Mouse (Mus musculus): Measurements from ENCODE around the gene Hc. TPM values are rescaled to one million over a fixed set of nuclear protein-coding genes. Genes with fewer than 3 reads are reported as not detected.

Hc gene
- total RNA-seq (2023) = 1.4 and 1.5 TPM in 2 replicates

GRCm38 (mm10) chr2:35061338-35061737, at the start of gene Hc:
TSS of gene Hc (minus strand) at chr2:35061438.

DNA sequence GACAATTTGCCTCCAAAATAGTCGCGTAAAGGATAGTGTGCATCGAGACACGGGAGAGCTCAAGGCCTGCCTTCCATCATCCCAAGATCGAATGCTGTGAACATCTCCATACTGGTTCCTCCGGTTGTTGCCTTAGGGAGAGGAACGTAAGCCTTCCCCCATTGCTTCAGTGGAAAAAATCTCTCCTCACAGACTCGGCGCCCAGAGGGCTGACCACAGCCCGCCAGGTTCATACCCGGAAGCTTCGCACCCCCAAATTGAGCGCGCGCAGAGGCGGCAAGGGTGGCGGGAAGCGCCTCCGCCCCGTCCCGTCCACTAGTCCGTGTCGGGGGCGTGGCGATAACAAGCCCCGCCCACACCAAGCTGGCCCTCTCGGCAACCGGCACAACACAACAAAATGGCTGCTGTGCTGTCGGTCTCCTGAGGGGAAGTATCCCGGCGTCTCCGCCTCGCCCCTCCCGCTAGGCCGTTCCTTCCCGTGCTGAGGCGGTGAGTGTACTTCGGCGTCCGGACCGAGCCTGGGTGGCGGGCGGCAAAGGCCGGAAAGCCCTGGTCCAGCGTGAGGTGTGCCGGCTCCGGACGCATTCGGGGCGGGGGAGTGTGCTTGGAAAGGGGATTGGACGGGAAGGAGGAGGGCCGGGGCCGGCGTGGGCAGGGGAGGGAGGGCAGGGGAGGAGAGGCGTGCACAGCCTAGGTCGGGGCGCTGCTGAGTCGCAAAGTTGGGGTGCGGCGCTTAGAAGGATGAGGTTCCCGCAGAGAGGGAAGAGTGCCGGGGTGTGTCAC, 48.1 kb upstream of the Hc start, which contains the start of gene Cntrl:
Gene Cntrl, plus strand, starts transcription at position 352 of the 783 bp plus-strand sequence.

DNA sequence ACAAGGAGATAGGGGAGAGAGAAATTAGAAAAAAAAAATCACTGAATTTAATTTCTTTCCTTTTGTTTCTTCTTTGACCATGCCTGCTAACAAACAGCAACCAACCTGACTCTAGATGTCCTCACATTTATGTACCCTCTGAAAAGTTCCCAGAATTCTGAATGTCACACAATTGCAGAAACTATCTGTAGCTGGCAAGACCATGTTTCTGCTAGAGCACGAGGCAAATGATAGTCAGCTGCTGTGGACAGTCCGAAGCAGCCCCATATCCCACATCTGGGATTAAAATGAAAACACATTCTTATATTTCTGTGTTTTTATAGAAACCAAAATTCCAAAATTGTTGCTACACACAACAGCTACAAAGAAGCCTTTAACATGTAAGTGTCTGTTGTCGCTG, 40.2 kb upstream of the Hc start, which contains the start of gene AI182371:
Gene AI182371, minus strand, starts transcription at position 101 of the 400 bp plus-strand sequence.

GRCm38 (mm10) chr2:34961481-34962036, 99.7 kb downstream of the Hc start, which contains the start of gene Traf1:
TSS of gene Traf1 (minus strand) at chr2:34961772.

Other genes starting within 250 kb of the Hc start
- gene Fbxw2, start 235.1 kb downstream of the Hc start, total RNA-seq (2023) = 126 and 150 TPM in 2 replicates
- not detected in 2 replicates for gene Gm34653, start 228.4 kb downstream of the Hc start, total RNA-seq (2023)
- gene Cutal, start 187.0 kb downstream of the Hc start, total RNA-seq (2023) = not detected in 2 replicates
- 11.6 and 21.5 TPM in 2 replicates for gene Psmd5, start 186.5 kb downstream of the Hc start, total RNA-seq (2023)
- gene Phf19, start 147.4 kb downstream of the Hc start, total RNA-seq (2023) = 9.7 and 11.0 TPM in 2 replicates
- gene Traf1, start 99.7 kb downstream of the Hc start, total RNA-seq (2023) = 15.9 and 21.1 TPM in 2 replicates
- 0.66 TPM in 1 of 2 replicates, not detected in the other for gene AI182371, start 40.1 kb upstream of the Hc start, total RNA-seq (2023)
- 78.1 and 105 TPM in 2 replicates for gene Cntrl, start 48.1 kb upstream of the Hc start, total RNA-seq (2023)
- 199 and 276 TPM in 2 replicates for gene Rab14, start 139.7 kb upstream of the Hc start, total RNA-seq (2023)
- 249 and 253 TPM in 2 replicates for gene Gsn, start 194.9 kb upstream of the Hc start, total RNA-seq (2023)

All from neutrophil, adult 65 days (primary cell).